Mouse (Mus musculus): ENCODE data around the gene Pcca.

Gene Pcca

DNA sequence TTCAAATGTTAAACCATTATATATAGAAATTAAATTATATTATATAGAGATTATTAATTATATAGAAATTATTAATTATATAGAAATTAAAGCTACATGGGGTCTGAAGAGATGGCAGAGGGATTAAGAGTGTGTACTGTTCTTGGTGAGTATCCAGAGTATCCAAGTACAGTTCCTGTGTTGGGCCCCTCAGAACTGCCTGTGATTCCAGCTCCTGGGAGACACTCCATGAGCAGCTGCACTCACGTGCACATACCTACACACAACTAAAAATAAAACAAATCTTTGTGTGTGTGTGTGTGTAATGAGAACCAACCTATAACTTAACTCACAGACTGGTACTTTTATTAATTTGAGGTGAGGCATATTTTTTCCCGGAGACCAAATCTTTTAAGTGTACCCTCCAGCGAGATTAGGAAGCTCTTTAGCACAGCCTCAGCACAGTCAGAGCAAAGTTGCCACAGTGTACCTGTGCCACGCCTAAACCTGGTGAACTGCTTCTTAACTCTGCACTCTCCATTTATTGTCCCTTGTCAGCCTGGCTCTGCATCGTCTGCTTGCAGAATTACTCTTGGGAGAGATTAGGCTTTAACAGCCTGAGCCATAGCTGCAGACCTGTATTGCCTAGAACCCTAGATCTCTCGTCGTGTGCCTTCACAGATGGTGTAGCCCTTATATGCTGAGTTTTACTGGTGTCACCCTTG, 301.5 kb downstream of the Pcca start:
- no peak for DNase-seq (ENCODE audit: low read depth, low spot score)

DNA sequence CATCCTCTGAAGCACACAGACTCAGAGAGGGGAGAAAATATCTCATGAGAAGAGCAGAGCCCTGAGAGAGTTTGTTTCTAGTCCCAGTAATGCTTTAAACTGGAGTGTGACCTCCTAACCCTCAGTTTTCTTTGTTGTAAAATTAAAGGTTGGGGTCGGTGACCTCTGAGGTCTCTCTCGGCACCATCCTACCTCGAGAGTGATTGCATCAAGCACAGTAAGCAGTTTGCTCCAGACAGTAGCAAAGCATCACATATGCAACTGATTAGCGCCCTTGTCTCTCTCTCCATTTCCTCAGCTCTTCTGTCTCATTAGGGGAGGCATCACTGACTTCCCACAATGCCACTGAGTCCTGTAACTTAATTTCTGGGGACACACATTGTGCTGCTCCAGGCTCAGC, 302.1 kb downstream of the Pcca start:
- DNase-seq (ENCODE audit: low read depth, low spot score) = no peak

DNA sequence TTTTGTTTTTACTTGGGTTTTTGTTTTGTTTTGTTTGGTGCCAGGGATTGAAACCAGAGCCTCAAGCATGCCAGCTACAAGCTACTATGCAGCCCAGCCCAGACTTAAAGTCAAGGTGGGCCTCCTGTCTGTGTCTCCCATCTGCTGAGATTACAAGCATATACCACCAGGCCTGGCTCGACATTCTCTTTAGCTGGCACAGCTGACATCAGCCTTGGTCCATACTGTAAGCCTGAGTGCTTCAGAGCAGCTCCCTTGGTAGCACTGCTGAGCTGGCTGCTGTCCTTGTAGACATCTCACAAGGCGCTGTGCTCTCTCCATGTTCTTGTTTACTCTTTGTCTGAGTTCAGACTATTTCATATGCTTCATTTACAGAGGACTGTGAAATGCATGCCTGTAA, 302.9 kb downstream of the Pcca start:
- no peak for DNase-seq (ENCODE audit: low read depth, low spot score)

DNA sequence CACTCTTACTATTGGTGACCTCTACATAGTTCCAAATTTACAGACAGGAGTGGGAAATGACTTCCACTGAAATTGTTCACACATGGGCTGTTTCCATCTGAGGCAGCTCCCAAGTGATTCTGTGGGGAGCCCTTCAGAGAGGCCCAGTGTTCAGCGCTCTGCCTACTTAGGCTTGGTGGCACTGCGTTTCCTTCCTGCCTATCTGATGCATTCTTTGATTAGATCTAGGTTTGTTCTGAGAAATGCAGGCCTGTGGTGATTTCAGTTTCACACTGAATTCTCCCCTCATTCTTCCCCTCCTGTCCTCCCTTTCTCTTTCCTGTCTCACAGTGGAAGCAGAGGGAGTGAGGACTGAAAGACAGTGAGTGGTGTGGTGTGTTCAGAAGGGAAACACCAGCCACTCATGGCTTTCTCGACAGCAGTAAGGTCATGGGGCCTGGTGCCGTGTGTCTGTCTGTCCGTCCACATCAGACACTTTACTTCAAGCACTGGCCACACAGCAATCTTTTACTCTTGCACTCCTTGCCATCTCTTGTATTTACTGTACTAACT, 318.5 kb downstream of the Pcca start:
- DNase-seq (ENCODE audit: low read depth, low spot score) = no peak

DNA sequence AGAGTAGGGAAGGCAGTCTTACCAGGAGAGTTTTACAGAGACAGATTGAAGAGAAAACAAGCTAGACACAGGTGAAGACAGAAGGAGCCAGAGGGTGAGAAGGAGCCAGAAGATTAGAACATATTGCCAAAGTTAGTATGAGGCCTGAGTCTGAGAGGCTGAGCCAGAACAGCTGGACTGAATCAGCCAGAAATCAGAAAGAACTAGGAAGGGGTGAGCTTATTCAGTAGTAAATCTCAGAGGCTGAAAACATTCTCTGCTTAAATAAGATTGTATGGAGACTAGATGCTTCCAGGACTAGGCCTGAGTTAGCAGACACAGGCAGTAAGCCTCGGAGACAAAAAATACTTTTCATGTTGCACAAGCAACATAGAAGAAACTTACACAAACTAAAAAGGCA, 325.7 kb downstream of the Pcca start:
- DNase-seq (ENCODE audit: low read depth, low spot score) = no peak

DNA sequence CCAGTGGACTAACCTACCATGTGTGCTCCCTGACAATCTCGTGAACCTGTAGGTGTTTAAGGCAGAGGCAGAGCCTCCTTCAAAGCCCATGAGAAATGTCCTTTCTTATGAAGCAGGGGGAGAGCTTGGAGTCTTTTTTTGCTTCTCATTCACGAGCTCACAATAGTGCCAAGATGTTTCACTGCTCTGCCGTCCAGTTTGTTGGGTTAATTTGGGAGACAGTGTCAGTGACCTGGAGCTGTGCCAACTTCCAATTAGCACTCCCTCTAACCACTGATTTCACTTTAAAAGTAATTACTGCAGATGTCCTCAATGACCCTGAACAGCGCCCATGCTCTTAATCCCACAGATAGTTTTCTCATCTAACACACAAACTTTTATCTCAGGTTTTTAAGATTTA, 328.5 kb downstream of the Pcca start:
- DNase-seq (ENCODE audit: low read depth, low spot score) = no peak

DNA sequence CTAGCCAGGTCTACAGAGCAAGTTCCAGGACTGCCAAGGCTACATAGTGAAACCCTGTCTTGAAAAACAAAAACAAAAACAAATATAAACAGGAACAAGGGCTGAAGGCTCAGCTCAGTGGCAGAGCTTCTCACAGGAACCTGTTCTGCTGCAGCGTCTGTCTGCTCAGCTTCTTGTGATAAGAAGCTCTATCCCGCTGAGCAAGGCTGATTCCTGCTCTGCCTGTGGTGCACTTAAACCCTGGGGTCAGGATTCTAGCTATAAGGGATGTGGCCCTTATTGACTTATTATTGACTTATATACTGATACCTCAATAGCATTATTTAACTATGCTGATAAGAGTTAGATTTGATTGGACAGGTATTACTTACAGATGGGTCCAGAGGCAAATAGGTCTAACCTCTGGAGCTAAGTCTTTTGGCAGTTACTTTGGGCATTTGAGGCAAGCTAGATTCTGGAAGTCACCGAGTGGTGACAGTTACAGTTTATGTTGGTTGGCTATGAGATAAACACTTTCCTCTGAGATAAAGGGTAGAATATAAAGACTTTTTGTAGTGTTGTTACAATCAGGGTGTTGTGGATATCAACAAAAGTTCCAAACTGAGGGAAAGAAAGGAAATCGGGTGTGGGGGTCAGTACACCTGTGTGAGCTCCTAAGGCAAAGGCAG, 331.5 kb downstream of the Pcca start:
- DNase-seq (ENCODE audit: low read depth, low spot score) = no peak

DNA sequence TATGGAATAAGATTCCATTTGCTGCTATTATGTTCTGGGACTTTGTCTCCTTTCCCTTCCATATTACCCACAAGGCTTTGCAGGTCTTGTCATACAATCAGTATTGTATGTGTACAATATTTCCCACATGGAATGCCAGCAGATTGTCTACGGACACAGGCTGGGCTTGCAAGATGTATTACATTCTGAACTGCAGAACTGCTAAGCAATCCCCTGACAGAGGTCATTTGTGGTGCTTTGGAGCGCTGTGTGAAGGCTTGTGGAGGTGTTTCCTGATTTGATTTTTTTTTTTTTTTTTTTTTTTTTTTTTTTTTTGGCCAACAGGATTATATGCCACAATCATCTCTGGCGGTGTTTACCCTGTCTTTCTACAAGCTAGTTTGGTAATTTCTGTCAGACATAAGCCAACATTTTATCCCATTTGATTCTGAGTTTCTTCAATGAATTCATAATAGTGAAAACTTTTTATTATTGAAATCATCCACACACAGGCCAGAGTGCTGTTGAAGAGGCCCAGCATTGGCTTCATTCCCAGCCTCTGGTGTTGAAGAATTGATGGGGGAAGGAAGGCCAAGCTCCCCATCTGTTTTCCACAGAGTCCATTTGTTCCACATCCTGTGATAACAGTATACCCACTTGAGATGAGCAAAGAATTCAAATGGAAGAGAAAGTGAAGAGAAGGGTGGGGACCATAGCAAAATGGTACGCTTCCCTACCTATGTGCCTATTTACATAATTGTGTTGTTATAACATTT, 333.6 kb downstream of the Pcca start:
- DNase-seq (ENCODE audit: low read depth, low spot score) = no peak

DNA sequence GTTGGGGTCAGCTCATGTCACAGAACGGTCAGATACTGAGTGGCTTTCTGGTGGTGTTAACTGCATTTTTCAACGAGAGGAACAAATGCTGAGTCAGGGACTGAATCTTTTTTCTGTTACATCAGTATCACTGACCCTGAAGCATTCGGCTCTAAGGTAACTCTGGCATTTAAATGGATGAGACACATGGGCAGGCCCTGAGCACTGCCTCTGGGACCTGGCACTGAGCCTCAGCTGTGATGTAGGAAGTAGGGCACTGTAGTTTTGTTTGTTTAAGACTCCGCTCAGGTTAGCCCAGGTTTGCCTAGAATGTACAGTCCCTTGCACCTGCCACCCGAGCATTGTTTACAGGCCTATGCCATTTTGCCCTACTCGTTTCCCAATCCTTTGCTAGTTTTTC, 335.7 kb downstream of the Pcca start:
- DNase-seq (ENCODE audit: low read depth, low spot score) = no peak

DNA sequence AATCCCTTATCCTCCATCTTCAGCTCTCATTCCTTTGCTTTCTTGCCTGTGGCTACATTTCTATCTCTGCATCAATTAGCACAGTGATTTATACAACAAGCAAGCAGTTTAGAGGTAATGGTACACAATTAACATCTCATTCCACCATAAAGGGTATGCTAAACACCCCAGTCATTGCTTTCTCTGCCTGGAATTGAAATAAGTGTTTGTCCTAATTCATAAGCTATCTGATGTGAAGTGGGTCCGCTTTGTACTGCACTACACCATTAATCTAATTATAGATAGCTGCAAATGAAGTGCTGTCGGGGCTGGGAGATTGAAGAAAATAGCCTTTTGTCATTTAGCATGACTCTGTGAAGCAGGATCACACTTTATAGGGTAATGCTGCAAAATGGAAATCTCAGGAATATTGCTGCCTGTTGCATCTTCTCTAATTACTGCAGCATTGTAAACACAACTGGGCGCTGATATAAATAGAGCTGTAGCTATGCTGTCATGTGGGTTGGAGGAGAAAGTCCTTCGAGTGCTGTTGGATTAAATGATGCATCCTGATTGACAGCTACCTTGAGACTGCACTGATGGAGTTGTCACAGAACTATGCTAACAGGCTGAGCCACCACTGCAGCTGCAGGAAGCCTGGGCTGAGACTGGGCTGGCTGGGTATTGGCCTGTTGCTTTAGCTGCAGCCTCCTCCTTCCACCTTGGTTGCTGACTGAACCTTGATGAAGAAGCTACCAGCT, 337.9 kb downstream of the Pcca start:
- no peak for DNase-seq (ENCODE audit: low read depth, low spot score)

DNA sequence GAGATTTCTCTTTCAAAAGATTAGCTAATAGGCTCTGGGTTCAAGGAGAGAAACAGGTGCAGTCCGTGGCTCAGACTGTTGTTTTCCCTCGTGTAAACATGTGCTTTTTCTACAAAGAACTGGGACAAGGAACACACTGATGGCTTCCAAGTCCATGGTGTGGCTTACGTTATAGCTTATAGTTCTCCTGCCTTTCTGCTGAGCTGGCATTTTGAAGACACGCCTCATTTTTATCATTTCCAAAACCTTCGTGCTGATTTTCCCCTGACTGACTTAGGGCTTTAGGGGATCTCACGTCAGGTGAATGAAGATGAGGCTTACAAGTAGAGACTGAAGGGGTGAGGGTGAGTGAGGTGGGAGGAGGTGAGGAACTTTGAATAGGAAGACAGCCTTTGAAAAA, 338.5 kb downstream of the Pcca start:
- no peak for DNase-seq (ENCODE audit: low read depth, low spot score)

DNA sequence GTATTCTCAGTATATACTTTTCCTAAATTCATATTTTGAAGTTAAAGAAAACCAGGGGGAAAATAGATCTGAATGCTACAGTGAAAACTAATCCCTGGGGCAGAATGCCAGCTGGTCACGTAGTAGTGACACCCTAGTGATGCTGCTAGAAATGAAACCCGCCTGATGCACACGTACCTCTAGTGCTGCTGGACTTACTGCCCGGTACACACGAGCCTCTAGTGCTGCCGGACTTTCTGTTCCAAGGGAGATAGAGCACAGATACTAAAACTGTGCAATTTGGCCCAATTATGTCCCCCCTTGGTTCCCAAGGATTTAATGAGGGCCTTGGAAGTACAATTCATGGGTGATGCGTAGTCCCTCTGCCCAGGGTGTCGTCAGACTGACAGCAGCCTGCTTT, 340.9 kb downstream of the Pcca start:
- DNase-seq (ENCODE audit: low read depth, low spot score) = no peak

DNA sequence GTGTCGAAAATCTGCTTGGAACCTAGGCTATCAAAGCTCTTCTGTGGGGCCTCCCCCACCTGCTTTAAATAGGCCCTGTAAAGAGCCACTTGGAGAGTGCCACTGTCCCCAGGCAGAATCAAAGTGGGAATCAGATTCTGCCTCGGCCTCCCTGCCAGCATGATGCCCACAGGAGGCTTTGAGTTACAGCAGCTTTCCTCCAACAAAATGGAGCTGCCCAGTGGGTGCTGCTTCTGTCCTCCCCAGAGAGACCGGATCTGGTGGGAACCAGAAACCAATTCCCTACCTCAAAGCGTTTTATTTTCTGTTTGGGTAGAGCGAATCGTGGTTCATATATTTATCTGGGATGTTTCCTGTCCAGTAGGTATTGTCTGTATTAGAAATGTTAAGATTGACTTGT, 341.5 kb downstream of the Pcca start:
- no peak for DNase-seq (ENCODE audit: low read depth, low spot score)

DNA sequence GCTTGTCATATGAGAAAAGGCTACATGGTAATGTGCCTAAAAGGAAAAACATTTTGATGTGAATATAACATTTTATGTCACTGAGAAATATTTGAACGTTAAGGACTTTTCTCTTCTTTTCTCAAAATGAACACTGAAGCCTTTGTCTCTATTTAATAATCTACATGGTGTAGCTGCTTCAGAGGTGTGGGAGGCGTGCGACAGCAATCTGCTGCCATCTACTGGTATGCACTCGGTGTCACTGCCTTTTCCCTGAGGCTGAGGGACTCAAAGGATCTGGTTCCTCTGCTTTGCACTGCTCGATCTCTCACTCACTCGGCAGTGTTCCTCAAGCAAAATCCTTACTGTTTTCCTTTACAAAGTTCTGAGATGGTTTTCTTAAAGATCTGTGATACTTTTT, 342.0 kb downstream of the Pcca start:
- peak; percentile 57 for DNase-seq (ENCODE audit: low read depth, low spot score)

DNA sequence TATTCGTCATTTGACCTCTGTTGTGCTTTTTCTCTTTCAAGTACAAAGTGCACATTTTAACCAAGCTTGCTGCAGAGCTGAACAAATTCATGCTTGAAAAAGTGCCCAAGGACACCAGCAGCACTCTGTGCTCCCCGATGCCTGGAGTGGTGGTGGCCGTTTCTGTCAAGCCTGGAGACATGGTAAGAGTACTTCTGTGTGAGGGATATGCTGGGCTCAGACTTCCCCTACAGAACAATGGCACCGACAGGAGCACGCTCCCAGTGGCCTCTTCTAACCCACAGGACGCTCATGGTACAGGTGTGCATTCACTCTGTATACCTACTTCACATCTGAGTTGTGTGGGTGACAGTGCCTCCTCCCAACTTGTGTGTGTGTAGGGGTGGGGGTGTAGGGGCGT, 342.6 kb downstream of the Pcca start:
- no peak for DNase-seq (ENCODE audit: low read depth, low spot score)

DNA sequence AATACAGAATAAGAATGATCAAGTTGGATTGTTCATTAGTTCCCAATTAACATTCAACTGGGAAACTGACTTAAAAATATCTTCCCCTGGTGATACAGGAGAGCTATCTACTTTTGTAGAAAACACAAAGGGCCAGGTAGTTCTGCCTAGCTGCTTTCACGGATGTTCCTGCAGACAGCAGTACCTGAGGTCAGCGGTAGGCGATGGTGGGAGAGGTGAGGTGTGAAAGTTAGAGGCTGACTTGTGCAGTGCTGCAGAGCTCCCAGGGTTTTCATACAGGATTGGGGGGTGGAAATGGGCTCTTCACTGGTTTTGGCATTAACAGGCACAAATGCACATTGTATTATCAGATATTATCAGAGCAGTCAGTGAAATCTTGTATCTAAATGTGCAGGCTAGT, 343.7 kb downstream of the Pcca start:
- no peak for DNase-seq (ENCODE audit: low read depth, low spot score)

DNA sequence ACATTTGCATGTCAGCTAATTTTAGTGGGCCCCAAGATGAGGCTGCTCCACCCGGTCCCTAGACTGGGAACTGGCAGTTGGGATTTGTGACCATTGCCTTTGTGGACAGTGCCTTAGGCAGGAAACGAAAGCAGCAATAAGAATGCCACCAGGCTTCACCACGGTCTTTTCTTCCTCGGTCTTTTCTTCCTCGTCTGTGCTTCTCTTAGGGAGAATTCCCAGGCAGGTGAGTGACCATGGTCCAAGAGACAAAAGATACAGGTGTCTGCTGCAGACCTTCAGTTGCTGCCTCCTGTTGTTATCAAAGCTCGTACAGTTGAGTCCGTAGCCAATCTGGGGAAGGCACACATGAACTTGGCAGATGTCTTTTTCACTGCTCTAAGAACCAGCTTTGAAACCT, 346.2 kb downstream of the Pcca start:
- DNase-seq (ENCODE audit: low read depth, low spot score) = no peak

DNA sequence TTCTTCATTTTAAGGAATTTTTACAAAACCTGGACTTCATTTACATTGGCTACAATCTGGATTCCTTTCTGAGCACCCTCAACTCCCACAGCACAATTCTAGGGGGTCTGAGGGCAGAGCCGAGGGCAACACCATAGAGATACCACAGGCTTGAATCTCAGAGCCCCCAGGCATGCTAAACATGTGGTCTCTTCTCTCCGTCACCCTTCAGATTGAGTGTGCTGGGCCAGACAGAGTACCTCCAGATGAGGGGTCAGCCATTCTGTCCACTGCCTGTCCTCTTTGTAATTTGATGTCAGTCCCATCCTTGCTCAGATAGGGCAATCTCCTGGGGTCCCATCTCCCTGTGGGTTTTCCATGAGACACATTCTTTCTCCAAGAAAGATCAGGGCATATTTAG, 347.6 kb downstream of the Pcca start:
- no peak for DNase-seq (ENCODE audit: low read depth, low spot score)

DNA sequence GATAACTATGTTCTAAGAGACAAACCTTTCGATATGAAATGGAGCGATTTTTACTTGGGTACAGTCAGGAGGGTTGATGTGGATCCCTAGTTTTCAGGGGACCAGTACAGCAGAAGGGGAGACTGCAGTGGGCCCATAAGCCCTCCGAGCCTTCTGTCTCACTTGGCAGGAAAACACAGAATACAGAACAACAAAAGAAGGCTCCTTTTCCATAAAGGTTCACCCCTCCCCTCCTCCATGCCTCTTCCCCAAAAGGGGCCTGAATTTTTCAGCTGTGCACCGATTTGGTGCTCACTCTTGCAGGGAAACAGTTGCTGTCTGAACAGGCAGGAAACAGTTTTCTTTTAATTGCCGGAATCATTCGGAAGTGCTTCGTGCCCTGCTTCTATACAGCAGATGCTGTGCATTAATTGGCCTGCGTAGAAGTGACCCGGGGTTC, 348.1 kb downstream of the Pcca start:
- DNase-seq (ENCODE audit: low read depth, low spot score) = no peak

DNA sequence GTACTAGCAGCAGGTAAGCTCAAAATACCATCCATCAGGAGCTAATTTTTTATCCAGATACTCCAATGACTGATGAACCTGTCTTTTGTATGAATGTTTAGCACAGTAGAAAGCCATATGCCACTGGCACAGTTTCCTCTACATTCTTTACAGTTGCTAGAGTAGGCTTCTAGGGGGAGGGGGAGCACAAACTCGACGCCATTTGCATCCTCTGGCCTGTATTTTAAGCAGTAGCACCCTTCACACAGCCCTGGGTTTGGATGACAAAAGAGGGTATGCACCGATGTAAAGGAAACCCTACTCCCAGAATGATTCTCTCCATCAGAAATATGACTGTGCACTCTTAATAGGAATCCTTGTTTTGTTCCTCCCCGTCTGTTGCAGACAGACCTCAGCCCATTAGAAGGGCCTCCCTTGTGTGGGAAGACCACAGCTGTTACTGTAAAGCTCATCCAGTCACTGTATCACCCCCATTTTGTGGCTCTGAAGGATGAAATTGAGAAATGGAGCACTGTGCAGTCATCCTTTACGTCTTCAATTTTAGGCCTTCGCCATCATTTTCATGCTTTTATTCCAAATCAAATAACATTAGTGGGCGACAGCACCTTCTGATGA, 348.8 kb downstream of the Pcca start:
- DNase-seq (ENCODE audit: low read depth, low spot score) = no peak

DNA sequence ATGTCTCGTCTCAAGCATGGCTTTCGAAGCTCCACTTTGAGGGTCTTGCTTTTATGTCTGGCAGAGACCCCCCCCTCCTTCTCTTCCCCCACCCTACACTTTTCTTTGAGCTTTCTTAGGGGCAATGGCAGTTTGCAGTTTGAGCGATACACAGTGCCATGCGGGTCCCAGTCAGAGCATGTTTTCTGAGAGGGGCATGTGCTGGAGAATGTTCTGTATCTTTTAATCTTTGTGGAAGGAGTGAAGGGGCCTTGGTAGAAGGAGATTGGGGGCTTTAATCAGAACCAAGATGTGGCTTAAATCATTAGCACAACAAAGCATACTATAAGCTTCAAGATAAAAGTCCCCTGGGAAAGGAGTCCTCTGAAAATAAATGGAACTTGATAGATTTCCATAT, 349.3 kb downstream of the Pcca start:
- DNase-seq (ENCODE audit: low read depth, low spot score) = no peak
